Mouse (Mus musculus): ENCODE data around the gene Tpst2.
A peak's percentile ranks its signal among the peaks of the same experiment; 100 is the strongest.

DNA sequence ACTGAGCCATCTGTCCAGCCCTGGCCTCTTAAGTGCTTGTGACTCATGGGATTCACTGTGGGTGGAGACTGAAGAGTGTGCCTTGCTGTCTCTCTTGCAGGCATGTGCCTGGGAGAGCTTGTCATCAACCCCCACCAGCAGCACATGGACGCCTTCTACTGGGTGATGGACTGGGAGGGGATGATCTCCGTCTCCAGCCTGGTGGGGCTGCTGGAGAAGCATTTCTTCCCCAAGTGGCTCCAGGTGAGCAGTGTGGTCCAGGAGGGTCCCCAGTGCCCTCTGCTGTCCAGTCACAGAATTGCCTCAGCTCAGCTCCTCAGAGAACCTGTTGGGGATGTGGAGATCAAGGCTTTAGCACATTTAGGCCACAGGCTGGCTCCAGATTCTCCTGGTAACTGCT lies 59.0 kb downstream of the Tpst2 start:
- TF ChIP-seq CTCF (IDR thresholded peaks at IDR 0.05; ENCODE audit: low read depth) (peak; percentile 71), EP300 (IDR thresholded peaks at IDR 0.05; ENCODE audit: low read depth) (no peak)
